Mouse (Mus musculus): Measurements from ENCODE around the gene Slc22a2. TPM values are rescaled to one million over a fixed set of nuclear protein-coding genes. Genes with fewer than 3 reads are reported as not detected.
A peak's percentile ranks its signal among the peaks of the same experiment; 100 is the strongest.

Slc22a2 gene
- polyA plus RNA-seq, 1 experiment: 1.0 TPM

GRCm38 (mm10) chr17:12655826-12656225, 71.9 kb downstream of the Slc22a2 start:
- TF ChIP-seq CTCF (IDR thresholded peaks at IDR 0.05; ENCODE audit: extremely low read depth, insufficient read depth, low read length): no peak
- TF ChIP-seq POLR2A (IDR thresholded peaks at IDR 0.05; ENCODE audit: extremely low read depth, insufficient read depth, low read length): no peak
- no peak overlapping the region for H3K27ac ChIP-seq (ENCODE audit: insufficient read depth, low read length)
- H3K4me1 ChIP-seq (ENCODE audit: control insufficient read depth, insufficient read depth, low read length): peaks cover 6% of the 10 kb centered on the region; the same call in 1 of the 2 replicates
- H3K4me3 ChIP-seq (ENCODE audit: insufficient read depth, low read length): no peak overlapping the region

GRCm38 (mm10) chr17:12658784-12659183, 74.9 kb downstream of the Slc22a2 start:
- no peaks in the 10 kb centered on the region; the same call in 1 of the 2 replicates for H3K4me1 ChIP-seq (ENCODE audit: control insufficient read depth, insufficient read depth, low read length)
- H3K4me3 ChIP-seq (ENCODE audit: insufficient read depth, low read length): no peak overlapping the region
- no peak for TF ChIP-seq CTCF (IDR thresholded peaks at IDR 0.05; ENCODE audit: extremely low read depth, insufficient read depth, low read length)
- TF ChIP-seq POLR2A (IDR thresholded peaks at IDR 0.05; ENCODE audit: extremely low read depth, insufficient read depth, low read length): no peak
- no peak overlapping the region for H3K27ac ChIP-seq (ENCODE audit: insufficient read depth, low read length)

GRCm38 (mm10) chr17:12659233-12659632, 75.3 kb downstream of the Slc22a2 start:
- TF ChIP-seq POLR2A (IDR thresholded peaks at IDR 0.05; ENCODE audit: extremely low read depth, insufficient read depth, low read length): no peak
- no peak for TF ChIP-seq CTCF (IDR thresholded peaks at IDR 0.05; ENCODE audit: extremely low read depth, insufficient read depth, low read length)
- H3K4me1 ChIP-seq (ENCODE audit: control insufficient read depth, insufficient read depth, low read length): no peaks in the 10 kb centered on the region; the same call in 1 of the 2 replicates
- H3K4me3 ChIP-seq (ENCODE audit: insufficient read depth, low read length): no peak overlapping the region

GRCm38 (mm10) chr17:12660572-12661260, 76.8 kb downstream of the Slc22a2 start:
- Histone ChIP-seq H3K4me3 (ENCODE audit: insufficient read depth, low read length) (no peak overlapping the region), H3K27ac (ENCODE audit: insufficient read depth, low read length) (no peak overlapping the region), H3K4me1 (ENCODE audit: control insufficient read depth, insufficient read depth, low read length) (no peaks in the 10 kb centered on the region)
- no peak for TF ChIP-seq POLR2A (IDR thresholded peaks at IDR 0.05; ENCODE audit: extremely low read depth, insufficient read depth, low read length)
- peak; percentile 51; the same call in 1 of the 2 replicates for TF ChIP-seq CTCF (IDR thresholded peaks at IDR 0.05; ENCODE audit: extremely low read depth, insufficient read depth, low read length)

More at GRCm38 (mm10) chr17:12659233-12659632, 75.3 kb downstream of the Slc22a2 start:
- H3K27ac ChIP-seq (ENCODE audit: insufficient read depth, low read length): no peak overlapping the region

- TF ChIP-seq POLR2A (IDR thresholded peaks at IDR 0.05; ENCODE audit: extremely low read depth, insufficient read depth, low read length): no peak
- no peak for TF ChIP-seq CTCF (IDR thresholded peaks at IDR 0.05; ENCODE audit: extremely low read depth, insufficient read depth, low read length)
- Histone ChIP-seq H3K4me3 (ENCODE audit: insufficient read depth, low read length) (no peak overlapping the region), H3K4me1 (ENCODE audit: control insufficient read depth, insufficient read depth, low read length) (no peaks in the 10 kb centered on the region), H3K27ac (ENCODE audit: insufficient read depth, low read length) (no peak overlapping the region)
Observed at GRCm38 (mm10) chr17:12664156-12664555, 80.2 kb downstream of the Slc22a2 start.

- Histone ChIP-seq H3K27ac (ENCODE audit: insufficient read depth, low read length) (no peak overlapping the region), H3K4me1 (ENCODE audit: control insufficient read depth, insufficient read depth, low read length) (no peaks in the 10 kb centered on the region), H3K4me3 (ENCODE audit: insufficient read depth, low read length) (no peak overlapping the region)
- TF ChIP-seq CTCF (IDR thresholded peaks at IDR 0.05; ENCODE audit: extremely low read depth, insufficient read depth, low read length) (no peak), POLR2A (IDR thresholded peaks at IDR 0.05; ENCODE audit: extremely low read depth, insufficient read depth, low read length) (no peak)
Observed at GRCm38 (mm10) chr17:12668478-12669362, 84.8 kb downstream of the Slc22a2 start.

GRCm38 (mm10) chr17:12669363-12669679, 85.4 kb downstream of the Slc22a2 start:
- H3K4me1 ChIP-seq (ENCODE audit: control insufficient read depth, insufficient read depth, low read length): no peaks in the 10 kb centered on the region
- TF ChIP-seq CTCF (IDR thresholded peaks at IDR 0.05; ENCODE audit: extremely low read depth, insufficient read depth, low read length): no peak
- TF ChIP-seq POLR2A (IDR thresholded peaks at IDR 0.05; ENCODE audit: extremely low read depth, insufficient read depth, low read length): no peak
- no peak overlapping the region for H3K4me3 ChIP-seq (ENCODE audit: insufficient read depth, low read length)
- no peak overlapping the region for H3K27ac ChIP-seq (ENCODE audit: insufficient read depth, low read length)

GRCm38 (mm10) chr17:12671029-12671605, 87.2 kb downstream of the Slc22a2 start:
- Histone ChIP-seq H3K4me3 (ENCODE audit: insufficient read depth, low read length) (no peak overlapping the region), H3K27ac (ENCODE audit: insufficient read depth, low read length) (no peak overlapping the region), H3K4me1 (ENCODE audit: control insufficient read depth, insufficient read depth, low read length) (no peaks in the 10 kb centered on the region)
- no peak for TF ChIP-seq CTCF (IDR thresholded peaks at IDR 0.05; ENCODE audit: extremely low read depth, insufficient read depth, low read length)
- no peak for TF ChIP-seq POLR2A (IDR thresholded peaks at IDR 0.05; ENCODE audit: extremely low read depth, insufficient read depth, low read length)

GRCm38 (mm10) chr17:12672285-12672790, 88.4 kb downstream of the Slc22a2 start:
- Histone ChIP-seq H3K4me3 (ENCODE audit: insufficient read depth, low read length) (no peak overlapping the region), H3K27ac (ENCODE audit: insufficient read depth, low read length) (no peak overlapping the region), H3K4me1 (ENCODE audit: control insufficient read depth, insufficient read depth, low read length) (no peaks in the 10 kb centered on the region)
- no peak for TF ChIP-seq POLR2A (IDR thresholded peaks at IDR 0.05; ENCODE audit: extremely low read depth, insufficient read depth, low read length)
- TF ChIP-seq CTCF (IDR thresholded peaks at IDR 0.05; ENCODE audit: extremely low read depth, insufficient read depth, low read length): no peak
